Mouse (Mus musculus) MEL (cell line): ENCODE results near the gene Ntn1. TPM values are rescaled to one million over a fixed set of nuclear protein-coding genes. Genes with fewer than 3 reads are reported as not detected.

ENCODE experiments used
- DNase-seq: peaks from one replicate; pipeline ENCODE4 v3.0.0; 2011; ENCODE audit warnings: low read depth, low spot score
- H3K27ac ChIP-seq: 2 replicates; pipeline ENCODE4 v1.5.1; 2012; ENCODE audit warnings: low read depth, mild to moderate bottlenecking, control low read depth, low read length, moderate library complexity; ENCODE audit not compliant: control insufficient read depth
- H3K27me3 ChIP-seq, 2 experiments: fragments of 150-350 bp in 1 of 2; sonication (generic) in 1 of 2; 2 replicates each; pipeline ENCODE4 v1.6.1; 2012; ENCODE audit warnings: low read length in 2 of 2, mild to moderate bottlenecking in 2 of 2, improper control_type of control experiment in 1 of 2, moderate library complexity in 1 of 2; ENCODE audit not compliant: insufficient read depth in 2 of 2, control insufficient read depth in 1 of 2
- H3K36me3 ChIP-seq, 2 experiments: 2 replicates each; pipeline ENCODE4 v1.6.1; 2012 to 2014; ENCODE audit warnings: low read length in 2 of 2, improper control_type of control experiment in 1 of 2, inconsistent platforms in 1 of 2, mild to moderate bottlenecking in 1 of 2; ENCODE audit not compliant: insufficient read depth in 2 of 2, control insufficient read depth in 1 of 2
- H3K4me1 ChIP-seq, 2 experiments: fragments of 150-350 bp in 1 of 2; sonication (generic) in 1 of 2; 2 replicates each; pipeline ENCODE4 v1.6.1; 2012; ENCODE audit warnings: low read length in 2 of 2, improper control_type of control experiment in 1 of 2, mild to moderate bottlenecking in 1 of 2; ENCODE audit not compliant: insufficient read depth in 2 of 2, control insufficient read depth in 1 of 2
- H3K4me3 ChIP-seq, 2 experiments: fragments of 150-350 bp in 1 of 2; sonication (generic) in 1 of 2; 2 replicates each; pipeline ENCODE4 v1.5.1; 2012; ENCODE audit warnings: low read depth in 2 of 2, low read length in 2 of 2, mild to moderate bottlenecking in 2 of 2, moderate library complexity in 2 of 2, control low read depth in 1 of 2, improper control_type of control experiment in 1 of 2; ENCODE audit not compliant: control insufficient read depth in 1 of 2, insufficient read depth in 1 of 2
- H3K79me2 ChIP-seq: 2 replicates; pipeline ENCODE4 v1.6.1; 2012; ENCODE audit warnings: mild to moderate bottlenecking, low read length, moderate library complexity; ENCODE audit not compliant: control insufficient read depth, poor library complexity, insufficient read depth
- H3K9ac ChIP-seq: 2 replicates; pipeline ENCODE4 v1.6.1; 2012; ENCODE audit warnings: low read depth, mild to moderate bottlenecking, control low read depth, low read length, moderate library complexity; ENCODE audit not compliant: control insufficient read depth, poor library complexity, severe bottlenecking
- H3K9me3 ChIP-seq: fragments of 150-350 bp; sonication (generic); replicated peaks from 2 replicates; pipeline ENCODE4 v1.6.1; 2012; ENCODE audit warnings: mild to moderate bottlenecking, low read length, improper control_type of control experiment, moderate library complexity; ENCODE audit not compliant: insufficient read depth
- CTCF ChIP-seq, 3 experiments: IDR thresholded peaks in 2 of 3; conservative IDR thresholded peaks in 1 of 3; 2 replicates each; pipeline ENCODE4 v1.5.1; 2011 to 2012; ENCODE audit warnings: low read length in 3 of 3, low read depth in 2 of 3, mild to moderate bottlenecking in 2 of 3, improper control_type of control experiment in 1 of 3, inconsistent platforms in 1 of 3, mixed read lengths in 1 of 3, moderate library complexity in 1 of 3; ENCODE audit not compliant: control insufficient read depth in 1 of 3, insufficient read depth in 1 of 3, poor library complexity in 1 of 3, severe bottlenecking in 1 of 3
- E2F4 ChIP-seq: IDR thresholded peaks from 2 replicates; pipeline ENCODE4 v1.6.1; 2011; ENCODE audit warnings: low read depth, low read length, improper control_type of control experiment, borderline replicate concordance
- ELF1 ChIP-seq: IDR thresholded peaks from 2 replicates; pipeline ENCODE4 v1.6.1; 2014; ENCODE audit warnings: low read depth, mild to moderate bottlenecking, inconsistent platforms, low read length, improper control_type of control experiment, moderate library complexity
- EP300 ChIP-seq, 2 experiments: IDR thresholded peaks; 2 replicates each; pipeline ENCODE4 v1.6.1; 2011; ENCODE audit warnings: improper control_type of control experiment in 2 of 2, low read length in 2 of 2, low read depth in 1 of 2, mild to moderate bottlenecking in 1 of 2
- ETS1 ChIP-seq: IDR thresholded peaks from 2 replicates; pipeline ENCODE4 v1.6.1; 2012; ENCODE audit warnings: low read depth, mild to moderate bottlenecking, inconsistent platforms, low read length, improper control_type of control experiment, moderate library complexity
- GABPA ChIP-seq: IDR thresholded peaks from 2 replicates; pipeline ENCODE4 v1.6.1; 2012; ENCODE audit warnings: low read depth, mild to moderate bottlenecking, inconsistent platforms, low read length, improper control_type of control experiment, moderate library complexity
- GATA1 ChIP-seq: IDR thresholded peaks from 2 replicates; pipeline ENCODE4 v1.6.1; 2011; ENCODE audit warnings: low read depth, low read length, improper control_type of control experiment
- HCFC1 ChIP-seq: IDR thresholded peaks from 2 replicates; pipeline ENCODE4 v1.6.1; 2012; ENCODE audit warnings: low read depth, mild to moderate bottlenecking, inconsistent platforms, low read length, improper control_type of control experiment, moderate library complexity
- JUND ChIP-seq: IDR thresholded peaks from 2 replicates; pipeline ENCODE4 v1.6.1; 2011; ENCODE audit warnings: low read depth, mild to moderate bottlenecking, improper control_type of control experiment, low read length
- MAFK ChIP-seq: IDR thresholded peaks from 2 replicates; pipeline ENCODE4 v1.6.1; 2011; ENCODE audit warnings: low read depth, mild to moderate bottlenecking, low read length, improper control_type of control experiment, borderline replicate concordance
- MAX ChIP-seq: IDR thresholded peaks from 2 replicates; pipeline ENCODE4 v1.6.1; 2011; ENCODE audit warnings: low read length, improper control_type of control experiment
- MEF2A ChIP-seq: IDR thresholded peaks from 2 replicates; pipeline ENCODE4 v1.6.1; 2014; ENCODE audit warnings: low read depth, mild to moderate bottlenecking, inconsistent platforms, low read length, improper control_type of control experiment; ENCODE audit not compliant: poor library complexity, insufficient replicate concordance, severe bottlenecking; ENCODE audit errors: extremely low read depth
- MYB ChIP-seq: IDR thresholded peaks from 2 replicates; pipeline ENCODE4 v1.6.1; 2011; ENCODE audit warnings: mild to moderate bottlenecking, low read depth, low read length, improper control_type of control experiment
- NELFE ChIP-seq: IDR thresholded peaks from 2 replicates; pipeline ENCODE4 v1.6.1; 2011; ENCODE audit warnings: low read depth, low read length, improper control_type of control experiment
- POLR2A ChIP-seq, 2 experiments: IDR thresholded peaks; 2 replicates each; pipeline ENCODE4 v1.6.1; 2011 to 2012; ENCODE audit warnings: low read length in 2 of 2, mild to moderate bottlenecking in 2 of 2, control low read depth in 1 of 2, improper control_type of control experiment in 1 of 2, low read depth in 1 of 2, moderate library complexity in 1 of 2; ENCODE audit not compliant: control insufficient read depth in 1 of 2, insufficient read depth in 1 of 2, poor library complexity in 1 of 2
- POLR2AphosphoS2 ChIP-seq: IDR thresholded peaks from 2 replicates; pipeline ENCODE4 v1.6.1; 2011; ENCODE audit warnings: low read length, improper control_type of control experiment
- RAD21 ChIP-seq: IDR thresholded peaks from 2 replicates; pipeline ENCODE4 v1.6.1; 2011; ENCODE audit warnings: mild to moderate bottlenecking, low read depth, low read length, improper control_type of control experiment
- SIN3A ChIP-seq: IDR thresholded peaks from 2 replicates; pipeline ENCODE4 v1.6.1; 2012; ENCODE audit warnings: low read length, improper control_type of control experiment, inconsistent platforms
- SMC3 ChIP-seq: IDR thresholded peaks from 2 replicates; pipeline ENCODE4 v1.6.1; 2011; ENCODE audit warnings: low read depth, low read length, improper control_type of control experiment
- USF1 ChIP-seq: IDR thresholded peaks from 2 replicates; pipeline ENCODE4 v1.6.1; 2014; ENCODE audit warnings: low read depth, mild to moderate bottlenecking, inconsistent platforms, low read length, improper control_type of control experiment, moderate library complexity
- USF2 ChIP-seq, 2 experiments: IDR thresholded peaks; 2 replicates each; pipeline ENCODE4 v1.6.1; 2011 to 2012; ENCODE audit warnings: improper control_type of control experiment in 2 of 2, low read length in 2 of 2, borderline replicate concordance in 1 of 2, inconsistent platforms in 1 of 2, low read depth in 1 of 2, mild to moderate bottlenecking in 1 of 2; ENCODE audit not compliant: insufficient read depth in 1 of 2
- ZMIZ1 ChIP-seq: IDR thresholded peaks from 2 replicates; pipeline ENCODE4 v1.6.1; 2012; ENCODE audit warnings: low read depth, mild to moderate bottlenecking, inconsistent platforms, low read length, improper control_type of control experiment, moderate library complexity
- polyA plus RNA-seq, 2 experiments: library from polyadenylated mRNA; stranded (reverse) in 1 of 2; unstranded in 1 of 2; fragments of >175 nt in 1 of 2; fragments of >200 nt in 1 of 2; gene quantifications; 2 replicates each; pipeline versions ENCODE4 v1.2.1 to v1.2.4; 2012; ENCODE audit warnings: low replicate concordance in 2 of 2, low read depth in 1 of 2; ENCODE audit not compliant: insufficient read length in 2 of 2, insufficient read depth in 1 of 2, missing spikeins in 1 of 2
- total RNA-seq: library from RNA; depleted of rRNA; stranded (reverse); fragments of 300-350 nt; gene quantifications from 2 replicates; pipeline ENCODE4 v1.2.3, GENCODE M21; 2012

Ntn1 gene
- total and polyA plus RNA-seq, 3 experiments = not detected

- no peak for DNase-seq
- TF ChIP-seq ELF1 = no peak
- no peak for TF ChIP-seq SMC3
- no peak for TF ChIP-seq EP300 (IDR thresholded peaks at IDR 0.05; ENCODE audit: low read depth in 1 of 2, low read length in 2 of 2)
- no peak for TF ChIP-seq CTCF (IDR thresholded peaks at IDR 0.05 in 2 of 3, conservative IDR thresholded peaks at IDR 0.05 in 1 of 3; ENCODE audit: control insufficient read depth in 1 of 3, insufficient read depth in 1 of 3, low read depth in 2 of 3, low read length in 3 of 3, poor library complexity in 1 of 3, severe bottlenecking in 1 of 3)
- no peak for TF ChIP-seq MAFK
- TF ChIP-seq ETS1 = no peak
- no peak for TF ChIP-seq E2F4
- TF ChIP-seq MEF2A = no peak
- TF ChIP-seq GABPA = no peak
- TF ChIP-seq MYB = no peak
- TF ChIP-seq ZMIZ1 = no peak
- no peaks in the 10 kb centered on the region for H3K4me1 ChIP-seq
- no peaks in the 10 kb centered on the region for H3K9me3 ChIP-seq
- H3K36me3 ChIP-seq = no peaks in the 10 kb centered on the region
- no peak overlapping the region for H3K4me3 ChIP-seq
- H3K27ac ChIP-seq = no peak overlapping the region
- H3K27me3 ChIP-seq = no peaks in the 10 kb centered on the region
- H3K79me2 ChIP-seq = no peaks in the 10 kb centered on the region
- no peak overlapping the region for H3K9ac ChIP-seq
Observed at GRCm38 (mm10) chr11:68168427-68168826, 232.2 kb downstream of the Ntn1 start.

- Histone ChIP-seq H3K79me2 (no peaks in the 10 kb centered on the region), H3K4me3 (no peak overlapping the region), H3K27ac (no peak overlapping the region), H3K9me3 (no peaks in the 10 kb centered on the region), H3K27me3 (no peaks in the 10 kb centered on the region), H3K9ac (no peak overlapping the region)
- no peak for DNase-seq
- TF ChIP-seq GATA1 (no peak), NELFE (no peak), SIN3A (no peak), MAX (no peak), RAD21 (no peak), POLR2A (IDR thresholded peaks at IDR 0.05; ENCODE audit: control insufficient read depth in 1 of 2, insufficient read depth in 1 of 2, low read depth in 1 of 2, low read length in 2 of 2, poor library complexity in 1 of 2) (no peak), POLR2AphosphoS2 (no peak), MYB (no peak), EP300 (IDR thresholded peaks at IDR 0.05; ENCODE audit: low read depth in 1 of 2, low read length in 2 of 2) (no peak), USF1 (no peak), JUND (no peak), HCFC1 (no peak), USF2 (IDR thresholded peaks at IDR 0.05; ENCODE audit: borderline replicate concordance in 1 of 2, insufficient read depth in 1 of 2, low read depth in 1 of 2, low read length in 2 of 2) (no peak)
- TF ChIP-seq, all 39 proteins: peak for 0
- Histone ChIP-seq H3K4me1 (0 out of 4 replicates have a peak, but pooled peaks cover 2 to 3% of the 10 kb centered on the region in 2 experiments), H3K36me3 (peaks cover 0 to 5% of the 10 kb centered on the region in 2 experiments; a peak in 2 of 4 replicates)
Observed at GRCm38 (mm10) chr11:68164408-68164807, 236.2 kb downstream of the Ntn1 start.
